11 mouse cellular contexts compared by ENCODE assay signal in the genomic region with DNA sequence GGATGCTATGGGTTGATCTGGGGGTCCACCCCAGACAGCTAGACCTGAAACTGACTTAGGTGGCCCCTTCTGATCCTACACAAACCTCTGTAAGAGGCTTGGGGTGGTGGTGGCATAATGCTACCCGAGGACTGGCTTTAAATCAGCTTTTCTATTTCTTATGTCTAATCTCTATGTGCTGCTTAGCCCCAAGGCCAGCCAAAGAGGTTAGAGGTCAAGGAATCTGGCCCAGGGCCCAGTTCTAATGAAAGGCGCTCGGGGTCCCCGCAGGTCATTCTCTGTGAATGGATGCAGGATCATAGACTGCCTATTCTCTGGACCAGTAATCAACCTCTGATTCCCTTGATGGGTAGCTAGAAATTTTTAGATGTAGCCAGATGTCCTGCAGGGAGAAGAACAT.
"Had no signal": no experiment of that assay in that cellular context is flagged by ENCODE, and none has a peak within 500 bp of the region (broad histone marks: within the 10 kb centered on the region; RNA-seq: fewer than 3 reads in every experiment).

No protein-coding gene starts in this region.

- DNase-seq: lung, adult 18-20 months; lung, embryonic 14.5 days; lung, postnatal 14 days; lung, postnatal 36 days; right cerebral cortex, adult 18-20 months; right cerebral cortex, postnatal 25 days; right cerebral cortex, postnatal 4 days; spleen, adult 18-20 months; thymus, adult 18-20 months; thymus, postnatal 14 days; thymus, postnatal 36 days had no signal
